ENCODE assay signal across 8 mouse cellular contexts in genomic region chr15:83099533-83100331, GRCm38 (mm10). TPM values are rescaled to one million over a fixed set of nuclear protein-coding genes. Genes with fewer than 3 reads are reported as not detected.
DNase-seq lines count a peak whose midpoint lies in the region; ATAC-seq and TF ChIP-seq lines count a peak whose summit lies in the region.

No protein-coding gene starts in this region.

- H3K9me3 ChIP-seq in ES-Bruce4 (replicated peaks; ENCODE audit: control insufficient read depth, insufficient read depth, low read length, poor library complexity, severe bottlenecking): no peaks in the 10 kb centered on the region
- no peaks in the 10 kb centered on the region for H3K9me3 ChIP-seq in forebrain, embryonic 11.5 days (ENCODE audit: control insufficient read depth, low read length)

- TF ChIP-seq EP300 in ES-Bruce4 (IDR thresholded peaks at IDR 0.05; ENCODE audit: insufficient read depth, low read depth, low read length): no peak

- peak overlapping the region; percentile 66 for H3K4me3 ChIP-seq in ES-Bruce4 (ENCODE audit: low read depth, low read length)
- peak overlapping the region; percentile 43 for H3K4me3 ChIP-seq in forebrain, embryonic 11.5 days (ENCODE audit: low read depth, low read length)

- H3K4me2 ChIP-seq in forebrain, embryonic 11.5 days (ENCODE audit: low read depth, low read length, severe bottlenecking): peak overlapping the region; percentile 83

- H3K9ac ChIP-seq in ES-Bruce4 (ENCODE audit: low read depth, poor library complexity, severe bottlenecking): peak overlapping the region; percentile 35
- H3K9ac ChIP-seq in forebrain, embryonic 11.5 days (ENCODE audit: low read length): peak overlapping the region; percentile 70

- 3% methylated on average over 31 of the region's 31 CpGs for WGBS in forebrain, embryonic 11.5 days

- TF ChIP-seq CTCF in ES-Bruce4 (IDR thresholded peaks at IDR 0.05; ENCODE audit: low read depth, low read length): no peak

- intact Hi-C loops in heart, postnatal 14 days (cut with DNase I): loop anchor here (10.0 kb wide), 1 partner anchor 195 kb away; no protein-coding TSS in a partner anchor

- no peak overlapping the region for H3K27ac ChIP-seq in ES-Bruce4 (ENCODE audit: insufficient read depth, low read length)
- H3K27ac ChIP-seq in forebrain, embryonic 11.5 days (ENCODE audit: low read depth, low read length): no peak overlapping the region

- TF ChIP-seq POLR2A in ES-Bruce4 (IDR thresholded peaks at IDR 0.05; ENCODE audit: insufficient read depth, low read length): no peak

- no peaks in the 10 kb centered on the region for H3K36me3 ChIP-seq in ES-Bruce4 (ENCODE audit: control insufficient read depth, insufficient read depth, low read length, poor library complexity, severe bottlenecking)
- H3K36me3 ChIP-seq in forebrain, embryonic 11.5 days (ENCODE audit: control insufficient read depth, insufficient read depth, low read length): no peaks in the 10 kb centered on the region

- no peaks in the 10 kb centered on the region for H3K4me1 ChIP-seq in ES-Bruce4 (ENCODE audit: control insufficient read depth, insufficient read depth, low read length)
- no peaks in the 10 kb centered on the region for H3K4me1 ChIP-seq in forebrain, embryonic 11.5 days (replicated peaks; ENCODE audit: control insufficient read depth, insufficient read depth, low read length)

- H3K27me3 ChIP-seq in ES-Bruce4 (ENCODE audit: control insufficient read depth, insufficient read depth, low read length, poor library complexity, severe bottlenecking): no peaks in the 10 kb centered on the region
- no peaks in the 10 kb centered on the region; the same call in 1 of the 2 replicates for H3K27me3 ChIP-seq in forebrain, embryonic 11.5 days (ENCODE audit: control insufficient read depth, insufficient read depth, low read length)

- peak; percentile 91 for ATAC-seq in forebrain, embryonic 11.5 days (replicated peaks; ENCODE audit: low FRiP score)

- peak; percentile 80 to 94 for DNase-seq in adrenal gland, postnatal 4 days (ENCODE audit: low spot score in 2 of 2)
- DNase-seq in forebrain, embryonic 11.5 days (ENCODE audit: low spot score): peak; percentile 94
- peak; percentile 94 to 96 for DNase-seq in heart, postnatal 14 days
- peak; percentile 97 for DNase-seq in kidney, postnatal 4 days
- peak; percentile 96 for DNase-seq in lung, postnatal 36 days
- DNase-seq in retina, adult 2 months (ENCODE audit: low read depth, low spot score): peak; percentile 59
- DNase-seq in urinary bladder, adult 18-20 months (ENCODE audit: low spot score in 2 of 2): peak; percentile 93 to 97

RNA-seq across cellular contexts. Expression of gene Serhl, which starts 10.4 kb away (rescaled TPM):
- polyA plus RNA-seq in ES-Bruce4 (2011; ENCODE audit: insufficient read depth, insufficient read length, low read depth, missing spikeins): 20.5 and 20.7 TPM in 2 replicates
- total RNA-seq in adrenal gland, postnatal 4 days (2021): 10 to 100 TPM; 71.4 to 76.7 TPM
- 46.0 and 47.3 TPM in 2 replicates for polyA plus RNA-seq in forebrain, embryonic 11.5 days (2014; fragmentation: Nextera tagmentation; extraction: Ambion mirVana)
- 10 to 100 TPM; 48.1 to 49.4 TPM for total RNA-seq in heart, postnatal 14 days (2021)

RNA-seq across cellular contexts. Expression of gene Rrp7a, which starts 22.9 kb away (rescaled TPM):
- 90.8 and 102 TPM in 2 replicates for polyA plus RNA-seq in ES-Bruce4 (2011; ENCODE audit: insufficient read depth, insufficient read length, low read depth, missing spikeins)
- total RNA-seq in adrenal gland, postnatal 4 days (2021): 100 to 1,000 TPM; 105 to 108 TPM
- 71.2 and 79.7 TPM in 2 replicates for polyA plus RNA-seq in forebrain, embryonic 11.5 days (2014; fragmentation: Nextera tagmentation; extraction: Ambion mirVana)
- total RNA-seq in heart, postnatal 14 days (2021): 10 to 100 TPM; 38.6 to 44.8 TPM

RNA-seq across cellular contexts. Expression of gene Poldip3, which starts 49.5 kb away (rescaled TPM):
- 97.9 and 113 TPM in 2 replicates for polyA plus RNA-seq in ES-Bruce4 (2011; ENCODE audit: insufficient read depth, insufficient read length, low read depth, missing spikeins)
- total RNA-seq in adrenal gland, postnatal 4 days (2021): 100 to 1,000 TPM; 148 to 152 TPM
- 183 and 196 TPM in 2 replicates for polyA plus RNA-seq in forebrain, embryonic 11.5 days (2014; fragmentation: Nextera tagmentation; extraction: Ambion mirVana)
- total RNA-seq in heart, postnatal 14 days (2021): 10 to 100 TPM; 34.4 to 41.1 TPM
